Mouse (Mus musculus) myocyte (in vitro differentiated cells): ENCODE measurements around the gene Mfap5.

Experiments
- CEBPB ChIP-seq: IDR thresholded peaks from 2 replicates; pipeline ENCODE4 v1.6.1; 2011; ENCODE audit warnings: mild to moderate bottlenecking, moderate library complexity; ENCODE audit not compliant: poor library complexity, insufficient read depth, severe bottlenecking
- MAX ChIP-seq: IDR thresholded peaks from one replicate; pipeline ENCODE4 v1.6.1; 2011; ENCODE audit warnings: low read depth, mild to moderate bottlenecking, control low read depth
- POLR2A ChIP-seq: IDR thresholded peaks from one replicate; pipeline ENCODE4 v1.6.1; 2011; ENCODE audit warnings: low read depth, mild to moderate bottlenecking, control low read depth, moderate library complexity; ENCODE audit not compliant: insufficient read length
- POLR2AphosphoS2 ChIP-seq: IDR thresholded peaks from one replicate; pipeline ENCODE4 v1.6.1; 2011; ENCODE audit warnings: low read depth, control low read depth; ENCODE audit not compliant: insufficient read length
- TCF3 ChIP-seq: IDR thresholded peaks from one replicate; pipeline ENCODE4 v1.6.1; 2011; ENCODE audit warnings: low read depth, control low read depth; ENCODE audit not compliant: insufficient read length

DNA sequence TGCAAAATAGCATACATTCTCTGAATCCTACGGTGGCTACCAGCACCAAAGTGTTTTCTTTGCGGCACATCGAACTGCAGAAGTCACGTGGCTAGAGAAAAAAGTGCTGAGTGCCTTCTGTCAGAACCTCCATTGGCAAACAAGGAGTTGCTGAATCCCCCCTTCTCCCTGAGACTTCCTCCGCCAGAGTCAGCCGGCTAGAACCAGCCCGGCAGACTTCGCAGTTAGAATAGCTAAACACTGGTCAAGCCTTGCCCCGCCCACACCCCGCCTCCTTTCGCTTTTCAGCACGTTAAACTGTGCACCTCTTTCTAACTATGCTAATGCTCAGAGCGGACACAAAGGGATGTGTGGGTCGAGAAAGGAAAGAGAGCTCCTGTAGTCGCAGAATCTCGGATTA is 14.1 kb upstream of the Mfap5 start:
- TF ChIP-seq POLR2AphosphoS2 (no peak), CEBPB (no peak), POLR2A (no peak), MAX (no peak), TCF3 (no peak)
